Mouse (Mus musculus) erythroblast, embryonic 14.5 days (primary cell): ENCODE measurements around the gene Olfr987.

Experiments used
- GATA1 ChIP-seq: IDR thresholded peaks from 2 replicates; pipeline ENCODE4 v1.6.1; 2012; ENCODE audit warnings: low read length, inconsistent platforms, mixed read lengths
- TAL1 ChIP-seq: IDR thresholded peaks from 3 replicates; pipeline ENCODE4 v1.6.1; 2012; ENCODE audit warnings: low read length, inconsistent platforms, mixed read lengths

GRCm38 (mm10) chr2:85339972-85340371, 857 bp upstream of the Olfr987 start:
- TF ChIP-seq GATA1 (no peak), TAL1 (no peak)
